Mouse (Mus musculus): ENCODE measurements around the gene Cd9. TPM values are rescaled to one million over a fixed set of nuclear protein-coding genes. Genes with fewer than 3 reads are reported as not detected.

Cd9 gene
- polyA plus RNA-seq, 1 experiment from 2014 or later: 74.0 TPM

GRCm38 (mm10) chr6:125410551-125410950 lies 84.0 kb downstream of the Cd9 start:
- Histone ChIP-seq H3K27me3 (no peaks in the 10 kb centered on the region), H3K4me2 (no peak overlapping the region)

More at GRCm38 (mm10) chr6:125410551-125410950, 84.0 kb downstream of the Cd9 start:
- no peaks in the 10 kb centered on the region for H3K4me1 ChIP-seq (replicated peaks)
- no peak for ATAC-seq (ENCODE audit: low read depth)
- H3K9me3 ChIP-seq: no peaks in the 10 kb centered on the region
- H3K27ac ChIP-seq (replicated peaks): no peak overlapping the region
- 67% methylated on average over 11 of the region's 11 CpGs for WGBS
- no peaks in the 10 kb centered on the region for H3K36me3 ChIP-seq
- no peak overlapping the region for H3K4me3 ChIP-seq
- H3K9ac ChIP-seq: no peak overlapping the region

Other genes with a start within 250 kb of the Cd9 start
- not detected in 2 replicates for gene Tuba3a, start 208.7 kb downstream of the Cd9 start, polyA plus RNA-seq (2015; fragmentation: Nextera tagmentation; extraction: Ambion mirVana)
- 16.3 and 17.5 TPM in 2 replicates for gene Ltbr, start 180.9 kb downstream of the Cd9 start, polyA plus RNA-seq (2015; fragmentation: Nextera tagmentation; extraction: Ambion mirVana)
- 0.36 and 0.63 TPM in 2 replicates for gene Scnn1a, start 174.1 kb downstream of the Cd9 start, polyA plus RNA-seq (2015; fragmentation: Nextera tagmentation; extraction: Ambion mirVana)
- 17.5 and 21.5 TPM in 2 replicates for gene Tnfrsf1a, start 145.4 kb downstream of the Cd9 start, polyA plus RNA-seq (2015; fragmentation: Nextera tagmentation; extraction: Ambion mirVana)
- 0.23 TPM in 1 of 2 replicates, not detected in the other for gene Plekhg6, start 114.0 kb downstream of the Cd9 start, polyA plus RNA-seq (2015; fragmentation: Nextera tagmentation; extraction: Ambion mirVana)
- gene Vwf, start 52.0 kb upstream of the Cd9 start, polyA plus RNA-seq (2015; fragmentation: Nextera tagmentation; extraction: Ambion mirVana): 5.6 and 8.0 TPM in 2 replicates
- 0.60 and 0.72 TPM in 2 replicates for gene Ano2, start 195.6 kb upstream of the Cd9 start, polyA plus RNA-seq (2015; fragmentation: Nextera tagmentation; extraction: Ambion mirVana)

All from neural tube, embryonic 13.5 days (tissue).